Mouse (Mus musculus) limb, embryonic 14.5 days (tissue): ENCODE measurements around the gene Gipc2. TPM values are rescaled to one million over a fixed set of nuclear protein-coding genes. Genes with fewer than 3 reads are reported as not detected.
"Not testable (repeated sequence)": the region's sequence is repeated elsewhere in the genome, so short reads cannot be mapped to it uniquely, and the experiment has no call there.

ENCODE experiments used
- ATAC-seq: fragments of 200-750 bp; cut with Nextera tagmentation; 2 replicates; pipeline ENCODE4 v1.8.0; 2017; ENCODE audit warnings: low read depth, moderate number of reproducible peaks, moderate TSS enrichment; ENCODE audit not compliant: low FRiP score
- DNase-seq: peaks from one replicate; pipeline ENCODE4 v3.0.0-alpha.2; 2015; ENCODE audit warnings: low spot score
- H3K27ac ChIP-seq: fragments of 300-500 bp; sonication (generic); replicated peaks from 2 replicates; pipeline ENCODE4 v1.5.1; 2014; ENCODE audit warnings: low read depth, mild to moderate bottlenecking, low read length, moderate library complexity, mixed read lengths
- H3K27me3 ChIP-seq: fragments of 300-500 bp; sonication (generic); 2 replicates; pipeline ENCODE4 v1.6.1; 2014; ENCODE audit warnings: low read length, mixed read lengths; ENCODE audit not compliant: control insufficient read depth, insufficient read depth
- H3K36me3 ChIP-seq: fragments of 300-500 bp; sonication (generic); 2 replicates; pipeline ENCODE4 v1.6.1; 2014; ENCODE audit warnings: mild to moderate bottlenecking, low read length, moderate library complexity, mixed read lengths; ENCODE audit not compliant: control insufficient read depth, insufficient read depth
- H3K4me1 ChIP-seq: fragments of 300-500 bp; sonication (generic); 2 replicates; pipeline ENCODE4 v1.6.1; 2014; ENCODE audit warnings: antibody characterized with exemption, low read length, mixed read lengths; ENCODE audit not compliant: control insufficient read depth, insufficient read depth
- H3K4me2 ChIP-seq: fragments of 300-500 bp; sonication (generic); replicated peaks from 2 replicates; pipeline ENCODE4 v1.6.1; 2014; ENCODE audit warnings: low read depth, mild to moderate bottlenecking, low read length, moderate library complexity; ENCODE audit not compliant: severe bottlenecking
- H3K4me3 ChIP-seq: fragments of 300-500 bp; sonication (generic); replicated peaks from 2 replicates; pipeline ENCODE4 v1.5.1; 2014; ENCODE audit warnings: low read length
- H3K9ac ChIP-seq: fragments of 300-500 bp; sonication (generic); 2 replicates; pipeline ENCODE4 v1.6.1; 2014; ENCODE audit warnings: mild to moderate bottlenecking, low read depth, low read length, moderate library complexity; ENCODE audit not compliant: severe bottlenecking
- H3K9me3 ChIP-seq: fragments of 300-500 bp; sonication (generic); 2 replicates; pipeline ENCODE4 v1.6.1; 2016; ENCODE audit warnings: low read length; ENCODE audit not compliant: control insufficient read depth
- POLR2A ChIP-seq: fragments of 200-500 bp; IDR thresholded peaks from 2 replicates; pipeline ENCODE4 v1.8.0; 2012; ENCODE audit warnings: inconsistent platforms, mild to moderate bottlenecking, moderate library complexity, borderline replicate concordance; ENCODE audit not compliant: insufficient read depth, insufficient read length; ENCODE audit errors: extremely low read depth
- WGBS: fragments of 180-500 bp; shearing (Covaris S2); extraction: QIAGEN DNeasy Blood & Tissue Kit; methylation state at CpG from one replicate; pipeline ENCODE4 v1.1.7; 2014; 5-methylcytosine and 5-hydroxymethylcytosine counted together
- polyA plus RNA-seq, 2 experiments: library from polyadenylated mRNA; depleted of rRNA in 1 of 2; stranded (reverse) in 1 of 2; unstranded in 1 of 2; fragments of >200 nt; fragmentation: Nextera tagmentation in 1 of 2; extraction: Ambion mirVana in 1 of 2; gene quantifications; 2 replicates each; pipeline versions ENCODE4 v1.2.1 to v1.2.3; 2012 to 2014

Gipc2 gene
- polyA plus RNA-seq, 2 experiments: 2.6 to 4.3 TPM

- H3K36me3 ChIP-seq: 0 out of 2 replicates have a peak, but pooled peaks cover under 1% of the 10 kb centered on the region
- no peak for TF ChIP-seq POLR2A
- peaks cover under 1% of the 10 kb centered on the region; the same call in 1 of the 2 replicates for H3K4me1 ChIP-seq
- H3K27ac ChIP-seq: no peak overlapping the region
- H3K4me2 ChIP-seq: no peak overlapping the region
- no peaks in the 10 kb centered on the region for H3K27me3 ChIP-seq
- no peaks in the 10 kb centered on the region for H3K9me3 ChIP-seq
- WGBS: 91% methylated on average over 6 of the region's 6 CpGs
- ATAC-seq (no peak), DNase-seq (no peak)
- no peak overlapping the region for H3K9ac ChIP-seq
- no peak overlapping the region for H3K4me3 ChIP-seq
Measured at GRCm38 (mm10) chr3:152203411-152203810, 37.4 kb upstream of the Gipc2 start.

- H3K36me3 ChIP-seq: no peaks in the 10 kb centered on the region
- no peaks in the 10 kb centered on the region for H3K4me1 ChIP-seq
- H3K4me3 ChIP-seq: no peak overlapping the region
- no peak for ATAC-seq
- no peak overlapping the region for H3K9ac ChIP-seq
- no peak overlapping the region for H3K27ac ChIP-seq
- H3K9me3 ChIP-seq: no peaks in the 10 kb centered on the region
- DNase-seq: no peak
- H3K27me3 ChIP-seq: no peaks in the 10 kb centered on the region
- no peak overlapping the region for H3K4me2 ChIP-seq
- no peak for TF ChIP-seq POLR2A
Measured at GRCm38 (mm10) chr3:152202942-152203341, 36.9 kb upstream of the Gipc2 start.

GRCm38 (mm10) chr3:152201651-152202050 lies 35.6 kb upstream of the Gipc2 start:
- 67% methylated on average over 1 of the region's 2 CpGs for WGBS
- no peaks in the 10 kb centered on the region for H3K36me3 ChIP-seq
- no peaks in the 10 kb centered on the region for H3K9me3 ChIP-seq
- H3K4me1 ChIP-seq: no peaks in the 10 kb centered on the region
- H3K27ac ChIP-seq: no peak overlapping the region
- TF ChIP-seq POLR2A: no peak
- ATAC-seq (no peak), DNase-seq (no peak)
- no peak overlapping the region for H3K9ac ChIP-seq
- H3K4me2 ChIP-seq: no peak overlapping the region
- H3K4me3 ChIP-seq: no peak overlapping the region
- no peaks in the 10 kb centered on the region for H3K27me3 ChIP-seq

- Histone ChIP-seq H3K4me3 (no peak overlapping the region), H3K36me3 (no peaks in the 10 kb centered on the region), H3K9ac (no peak overlapping the region), H3K27me3 (no peaks in the 10 kb centered on the region), H3K27ac (no peak overlapping the region), H3K4me2 (no peak overlapping the region), H3K9me3 (no peaks in the 10 kb centered on the region), H3K4me1 (no peaks in the 10 kb centered on the region)
- 88% methylated on average over 3 of the region's 3 CpGs for WGBS
- ATAC-seq: no peak
- DNase-seq: no peak
- no peak for TF ChIP-seq POLR2A
Measured at GRCm38 (mm10) chr3:152201181-152201580, 35.2 kb upstream of the Gipc2 start.

GRCm38 (mm10) chr3:152199125-152199524 lies 33.1 kb upstream of the Gipc2 start:
- WGBS: 63% methylated on average over 3 of the region's 3 CpGs
- Histone ChIP-seq H3K4me1 (no peaks in the 10 kb centered on the region), H3K27ac (no peak overlapping the region), H3K9me3 (no peaks in the 10 kb centered on the region), H3K36me3 (no peaks in the 10 kb centered on the region), H3K9ac (no peak overlapping the region), H3K4me2 (no peak overlapping the region), H3K4me3 (no peak overlapping the region), H3K27me3 (no peaks in the 10 kb centered on the region)
- no peak for DNase-seq
- no peak for TF ChIP-seq POLR2A
- no peak for ATAC-seq

- H3K27ac ChIP-seq, ATAC-seq, H3K36me3 ChIP-seq, H3K4me1 ChIP-seq, H3K9ac ChIP-seq, H3K4me2 ChIP-seq, H3K9me3 ChIP-seq, DNase-seq, H3K4me3 ChIP-seq, H3K27me3 ChIP-seq: not testable (repeated sequence)
- WGBS: 39% methylated on average over 2 of the region's 2 CpGs
Measured at GRCm38 (mm10) chr3:152197246-152197645, 31.2 kb upstream of the Gipc2 start.
